Mouse (Mus musculus): ENCODE results near the gene Dner.

DNA sequence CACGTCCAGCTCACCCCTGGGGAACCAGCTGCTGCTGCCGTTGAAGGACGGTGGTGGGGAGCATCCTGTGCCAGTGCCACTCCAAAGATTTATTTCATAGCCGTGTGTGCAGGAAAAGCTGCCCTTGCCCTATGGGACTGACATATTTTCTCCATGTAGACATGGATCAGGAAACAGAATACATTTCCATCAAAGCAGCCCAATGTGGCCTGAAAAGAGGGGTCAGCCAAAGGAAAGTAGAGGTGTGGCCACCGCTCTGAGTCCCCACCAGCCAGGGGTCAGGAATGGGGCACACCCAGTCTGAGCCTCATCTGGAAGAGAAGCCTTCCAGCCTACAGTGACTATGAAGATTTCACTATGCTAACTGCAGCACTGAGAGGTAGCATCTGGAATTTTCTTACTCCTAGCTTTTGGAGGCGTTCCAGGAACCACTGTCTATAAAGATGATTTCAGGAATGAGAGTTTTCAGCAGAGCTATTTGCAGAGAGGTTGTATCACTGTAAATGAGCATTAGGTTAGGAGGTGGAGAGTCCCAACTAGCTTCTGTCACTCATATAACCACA lies 189.0 kb downstream of the Dner start:
- TF ChIP-seq CTCF (IDR thresholded peaks at IDR 0.05; ENCODE audit: low read depth, low read length) (no peak), POLR2A (IDR thresholded peaks at IDR 0.05; ENCODE audit: borderline replicate concordance, low read depth, low read length) (no peak)

Measured in bone marrow macrophage, adult 2 months (primary cell).